Mouse (Mus musculus): ENCODE measurements around the gene Cds1. TPM values are rescaled to one million over a fixed set of nuclear protein-coding genes. Genes with fewer than 3 reads are reported as not detected.

The Cds1 gene
- polyA plus RNA-seq, 1 experiment from 2014 or later = 8.4 TPM

GRCm38 (mm10) chr5:101767486-101767885 is 2.6 kb downstream of the Cds1 start:
- H3K9me3 ChIP-seq (ENCODE audit: control insufficient read depth, low read length) = no peaks in the 10 kb centered on the region
- peaks cover 30% of the 10 kb centered on the region for H3K27me3 ChIP-seq (replicated peaks; ENCODE audit: control insufficient read depth, insufficient read depth, low read length)
- no peak for ATAC-seq
- WGBS = 64% methylated on average over 6 of the region's 6 CpGs
- no peak overlapping the region for H3K9ac ChIP-seq (ENCODE audit: low read depth, low read length)
- H3K4me2 ChIP-seq (ENCODE audit: low read length) = no peak overlapping the region
- H3K4me1 ChIP-seq (ENCODE audit: control insufficient read depth, insufficient read depth, low read depth, low read length) = peaks cover 11% of the 10 kb centered on the region
- no peak overlapping the region for H3K4me3 ChIP-seq (ENCODE audit: low read length)
- H3K27ac ChIP-seq (ENCODE audit: low read depth, low read length) = no peak overlapping the region
- no peaks in the 10 kb centered on the region for H3K36me3 ChIP-seq (ENCODE audit: control insufficient read depth, insufficient read depth, low read length)

- Histone ChIP-seq H3K36me3 (ENCODE audit: control insufficient read depth, insufficient read depth, low read length) (no peaks in the 10 kb centered on the region), H3K9me3 (ENCODE audit: control insufficient read depth, low read length) (no peaks in the 10 kb centered on the region), H3K27me3 (replicated peaks; ENCODE audit: control insufficient read depth, insufficient read depth, low read length) (peaks cover 22% of the 10 kb centered on the region), H3K4me2 (ENCODE audit: low read length) (no peak overlapping the region), H3K4me3 (ENCODE audit: low read length) (no peak overlapping the region), H3K4me1 (ENCODE audit: control insufficient read depth, insufficient read depth, low read depth, low read length) (peaks cover 11% of the 10 kb centered on the region), H3K27ac (ENCODE audit: low read depth, low read length) (no peak overlapping the region), H3K9ac (ENCODE audit: low read depth, low read length) (no peak overlapping the region)
- ATAC-seq = no peak
- 93% methylated on average over 7 of the region's 7 CpGs for WGBS
These were observed 3.6 kb downstream of the Cds1 start for GRCm38 (mm10) chr5:101768558-101768957.

- Histone ChIP-seq H3K9ac (ENCODE audit: low read depth, low read length) (no peak overlapping the region), H3K27me3 (replicated peaks; ENCODE audit: control insufficient read depth, insufficient read depth, low read length) (peaks cover 15% of the 10 kb centered on the region), H3K27ac (ENCODE audit: low read depth, low read length) (no peak overlapping the region), H3K9me3 (ENCODE audit: control insufficient read depth, low read length) (no peaks in the 10 kb centered on the region), H3K4me3 (ENCODE audit: low read length) (no peak overlapping the region), H3K36me3 (ENCODE audit: control insufficient read depth, insufficient read depth, low read length) (no peaks in the 10 kb centered on the region), H3K4me2 (ENCODE audit: low read length) (no peak overlapping the region), H3K4me1 (ENCODE audit: control insufficient read depth, insufficient read depth, low read depth, low read length) (no peaks in the 10 kb centered on the region)
- WGBS = 79% methylated on average over 9 of the region's 9 CpGs
- no peak for ATAC-seq
These were observed 7.7 kb downstream of the Cds1 start for GRCm38 (mm10) chr5:101772621-101773020.

- ATAC-seq = no peak
- no peaks in the 10 kb centered on the region for H3K36me3 ChIP-seq (ENCODE audit: control insufficient read depth, insufficient read depth, low read length)
- WGBS = 94% methylated on average over 8 of the region's 8 CpGs
- H3K9me3 ChIP-seq (ENCODE audit: control insufficient read depth, low read length) = no peaks in the 10 kb centered on the region
- no peaks in the 10 kb centered on the region for H3K4me1 ChIP-seq (ENCODE audit: control insufficient read depth, insufficient read depth, low read depth, low read length)
- no peak overlapping the region for H3K27ac ChIP-seq (ENCODE audit: low read depth, low read length)
- H3K4me2 ChIP-seq (ENCODE audit: low read length) = no peak overlapping the region
- no peak overlapping the region for H3K4me3 ChIP-seq (ENCODE audit: low read length)
- no peaks in the 10 kb centered on the region; the same call in 1 of the 2 replicates for H3K27me3 ChIP-seq (replicated peaks; ENCODE audit: control insufficient read depth, insufficient read depth, low read length)
- H3K9ac ChIP-seq (ENCODE audit: low read depth, low read length) = no peak overlapping the region
These were observed 10.3 kb downstream of the Cds1 start for GRCm38 (mm10) chr5:101775262-101775661.

GRCm38 (mm10) chr5:101776528-101776927 is 11.6 kb downstream of the Cds1 start:
- ATAC-seq = no peak
- Histone ChIP-seq H3K4me3 (ENCODE audit: low read length) (no peak overlapping the region), H3K36me3 (ENCODE audit: control insufficient read depth, insufficient read depth, low read length) (no peaks in the 10 kb centered on the region), H3K27ac (ENCODE audit: low read depth, low read length) (no peak overlapping the region), H3K27me3 (replicated peaks; ENCODE audit: control insufficient read depth, insufficient read depth, low read length) (no peaks in the 10 kb centered on the region), H3K4me1 (ENCODE audit: control insufficient read depth, insufficient read depth, low read depth, low read length) (no peaks in the 10 kb centered on the region), H3K9me3 (ENCODE audit: control insufficient read depth, low read length) (no peaks in the 10 kb centered on the region), H3K9ac (ENCODE audit: low read depth, low read length) (no peak overlapping the region), H3K4me2 (ENCODE audit: low read length) (no peak overlapping the region)
- WGBS = 76% methylated on average over 8 of the region's 8 CpGs

- no peak overlapping the region for H3K4me3 ChIP-seq (ENCODE audit: low read length)
- H3K36me3 ChIP-seq (ENCODE audit: control insufficient read depth, insufficient read depth, low read length) = no peaks in the 10 kb centered on the region
- no peak overlapping the region for H3K9ac ChIP-seq (ENCODE audit: low read depth, low read length)
- ATAC-seq = no peak
- no peaks in the 10 kb centered on the region for H3K27me3 ChIP-seq (replicated peaks; ENCODE audit: control insufficient read depth, insufficient read depth, low read length)
- H3K4me2 ChIP-seq (ENCODE audit: low read length) = no peak overlapping the region
- no peak overlapping the region for H3K27ac ChIP-seq (ENCODE audit: low read depth, low read length)
- no peaks in the 10 kb centered on the region for H3K4me1 ChIP-seq (ENCODE audit: control insufficient read depth, insufficient read depth, low read depth, low read length)
- WGBS = 74% methylated on average over 15 of the region's 15 CpGs
- no peaks in the 10 kb centered on the region for H3K9me3 ChIP-seq (ENCODE audit: control insufficient read depth, low read length)
These were observed 14.5 kb downstream of the Cds1 start for GRCm38 (mm10) chr5:101779376-101779863.

- H3K27me3 ChIP-seq (replicated peaks; ENCODE audit: control insufficient read depth, insufficient read depth, low read length) = no peaks in the 10 kb centered on the region
- no peaks in the 10 kb centered on the region for H3K36me3 ChIP-seq (ENCODE audit: control insufficient read depth, insufficient read depth, low read length)
- H3K9me3 ChIP-seq (ENCODE audit: control insufficient read depth, low read length) = no peaks in the 10 kb centered on the region
- ATAC-seq = no peak
- H3K9ac ChIP-seq (ENCODE audit: low read depth, low read length) = no peak overlapping the region
- WGBS = 81% methylated on average over 4 of the region's 4 CpGs
- H3K27ac ChIP-seq (ENCODE audit: low read depth, low read length) = no peak overlapping the region
- H3K4me1 ChIP-seq (ENCODE audit: control insufficient read depth, insufficient read depth, low read depth, low read length) = no peaks in the 10 kb centered on the region
- no peak overlapping the region for H3K4me2 ChIP-seq (ENCODE audit: low read length)
- H3K4me3 ChIP-seq (ENCODE audit: low read length) = no peak overlapping the region
These were observed 16.0 kb downstream of the Cds1 start for GRCm38 (mm10) chr5:101780918-101781317.

GRCm38 (mm10) chr5:101784328-101784727 is 19.4 kb downstream of the Cds1 start:
- Histone ChIP-seq H3K36me3 (ENCODE audit: control insufficient read depth, insufficient read depth, low read length) (no peaks in the 10 kb centered on the region), H3K4me1 (ENCODE audit: control insufficient read depth, insufficient read depth, low read depth, low read length) (no peaks in the 10 kb centered on the region), H3K9me3 (ENCODE audit: control insufficient read depth, low read length) (no peaks in the 10 kb centered on the region), H3K27ac (ENCODE audit: low read depth, low read length) (no peak overlapping the region), H3K9ac (ENCODE audit: low read depth, low read length) (no peak overlapping the region), H3K4me3 (ENCODE audit: low read length) (no peak overlapping the region), H3K27me3 (replicated peaks; ENCODE audit: control insufficient read depth, insufficient read depth, low read length) (no peaks in the 10 kb centered on the region), H3K4me2 (ENCODE audit: low read length) (no peak overlapping the region)
- no peak for ATAC-seq
- 92% methylated on average over 3 of the region's 3 CpGs for WGBS

- WGBS = 97% methylated on average over 2 of the region's 2 CpGs
These were observed 19.9 kb downstream of the Cds1 start for GRCm38 (mm10) chr5:101784787-101785186.

More at GRCm38 (mm10) chr5:101784787-101785186, 19.9 kb downstream of the Cds1 start:
- Histone ChIP-seq H3K9me3 (ENCODE audit: control insufficient read depth, low read length) (no peaks in the 10 kb centered on the region), H3K27ac (ENCODE audit: low read depth, low read length) (no peak overlapping the region), H3K4me2 (ENCODE audit: low read length) (no peak overlapping the region), H3K27me3 (replicated peaks; ENCODE audit: control insufficient read depth, insufficient read depth, low read length) (no peaks in the 10 kb centered on the region), H3K36me3 (ENCODE audit: control insufficient read depth, insufficient read depth, low read length) (no peaks in the 10 kb centered on the region), H3K4me3 (ENCODE audit: low read length) (no peak overlapping the region), H3K9ac (ENCODE audit: low read depth, low read length) (no peak overlapping the region), H3K4me1 (ENCODE audit: control insufficient read depth, insufficient read depth, low read depth, low read length) (no peaks in the 10 kb centered on the region)
- ATAC-seq = no peak
